Mouse (Mus musculus): Measurements from ENCODE around the gene Mcoln1.

- TF ChIP-seq CTCF (IDR thresholded peaks at IDR 0.05; ENCODE audit: low read depth) (no peak), EP300 (IDR thresholded peaks at IDR 0.05; ENCODE audit: low read depth) (no peak)
Observed at GRCm38 (mm10) chr8:3536053-3536841, 36.0 kb downstream of the Mcoln1 start.
